Mouse (Mus musculus): ENCODE data around the gene Hapln2. TPM values are rescaled to one million over a fixed set of nuclear protein-coding genes. Genes with fewer than 3 reads are reported as not detected.

Hapln2 gene
- polyA plus RNA-seq (2012; rRNA removed): not detected in 2 replicates

GRCm38 (mm10) chr3:88027434-88028186, at the start of gene Hapln2:
Hapln2 (minus strand) TSS chr3:88027583.
- H3K36me3 ChIP-seq (ENCODE audit: control insufficient read depth, insufficient read depth, low read length): no peaks in the 10 kb centered on the region
- no peak for TF ChIP-seq CTCF (IDR thresholded peaks at IDR 0.05; ENCODE audit: extremely low read depth, insufficient read depth, insufficient read length, insufficient replicate concordance)
- TF ChIP-seq POLR2A (IDR thresholded peaks at IDR 0.05; ENCODE audit: low read depth, low read length): no peak
- H3K4me1 ChIP-seq (ENCODE audit: control insufficient read depth, insufficient read depth, insufficient read length): peaks cover 12% of the 10 kb centered on the region
- no peak for DNase-seq (ENCODE audit: low read depth in 1 of 2, low spot score in 2 of 2)
- H3K4me3 ChIP-seq (ENCODE audit: extremely low read depth, insufficient read depth, insufficient read length): no peak within 1 kb of the TSS
- peaks cover 24% of the 10 kb centered on the region for H3K27me3 ChIP-seq (ENCODE audit: control insufficient read depth, insufficient read depth, low read length)
- WGBS: 65% methylated on average over 5 of the region's 5 CpGs
- H3K27ac ChIP-seq (ENCODE audit: insufficient read depth, low read length): no peak within 1 kb of the TSS

GRCm38 (mm10) chr3:88074766-88075165, 47.4 kb upstream of the Hapln2 start:
- 80% methylated on average over 8 of the region's 8 CpGs for WGBS
- no peak for DNase-seq (ENCODE audit: low read depth in 1 of 2, low spot score in 2 of 2)

GRCm38 (mm10) chr3:88074351-88074750, 47.0 kb upstream of the Hapln2 start:
- no peak overlapping the region for H3K27ac ChIP-seq (ENCODE audit: insufficient read depth, low read length)
- H3K4me3 ChIP-seq (ENCODE audit: extremely low read depth, insufficient read depth, insufficient read length): no peak overlapping the region
- H3K4me1 ChIP-seq (ENCODE audit: control insufficient read depth, insufficient read depth, insufficient read length): no peaks in the 10 kb centered on the region
- DNase-seq (ENCODE audit: low read depth in 1 of 2, low spot score in 2 of 2): no peak
- TF ChIP-seq POLR2A (IDR thresholded peaks at IDR 0.05; ENCODE audit: low read depth, low read length): no peak
- no peaks in the 10 kb centered on the region for H3K36me3 ChIP-seq (ENCODE audit: control insufficient read depth, insufficient read depth, low read length)
- 83% methylated on average over 2 of the region's 2 CpGs for WGBS
- no peaks in the 10 kb centered on the region for H3K27me3 ChIP-seq (ENCODE audit: control insufficient read depth, insufficient read depth, low read length)

More at GRCm38 (mm10) chr3:88074766-88075165, 47.4 kb upstream of the Hapln2 start:
- TF ChIP-seq POLR2A (IDR thresholded peaks at IDR 0.05; ENCODE audit: low read depth, low read length) (no peak), CTCF (IDR thresholded peaks at IDR 0.05; ENCODE audit: extremely low read depth, insufficient read depth, insufficient read length, insufficient replicate concordance) (no peak)
- Histone ChIP-seq H3K27ac (ENCODE audit: insufficient read depth, low read length) (no peak overlapping the region), H3K27me3 (ENCODE audit: control insufficient read depth, insufficient read depth, low read length) (no peaks in the 10 kb centered on the region), H3K4me1 (ENCODE audit: control insufficient read depth, insufficient read depth, insufficient read length) (no peaks in the 10 kb centered on the region), H3K4me3 (ENCODE audit: extremely low read depth, insufficient read depth, insufficient read length) (no peak overlapping the region), H3K36me3 (ENCODE audit: control insufficient read depth, insufficient read depth, low read length) (no peaks in the 10 kb centered on the region)

DNA sequence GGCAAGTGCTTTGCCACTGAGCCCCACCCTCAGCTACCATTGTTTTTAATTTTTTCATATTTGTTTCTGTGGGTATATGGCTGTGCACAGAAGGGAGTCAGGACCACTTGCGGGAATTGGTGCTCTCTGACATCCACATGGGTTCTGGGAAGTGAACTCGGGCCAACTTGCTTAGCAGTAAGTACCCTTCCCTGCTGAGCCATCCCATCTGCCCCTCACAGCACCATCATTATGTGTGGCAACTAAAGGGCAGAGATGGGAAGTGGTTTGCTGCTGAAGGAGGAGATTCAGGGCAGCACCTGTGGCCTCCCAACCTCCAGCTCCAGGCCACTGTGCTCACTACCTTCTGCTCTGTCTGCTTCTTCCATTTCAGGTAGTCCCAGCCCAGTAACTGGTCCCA, 46.2 kb upstream of the Hapln2 start:
- no peak for DNase-seq (ENCODE audit: low read depth in 1 of 2, low spot score in 2 of 2)
- Histone ChIP-seq H3K27ac (ENCODE audit: insufficient read depth, low read length) (no peak overlapping the region), H3K4me3 (ENCODE audit: extremely low read depth, insufficient read depth, insufficient read length) (no peak overlapping the region), H3K36me3 (ENCODE audit: control insufficient read depth, insufficient read depth, low read length) (no peaks in the 10 kb centered on the region), H3K27me3 (ENCODE audit: control insufficient read depth, insufficient read depth, low read length) (no peaks in the 10 kb centered on the region), H3K4me1 (ENCODE audit: control insufficient read depth, insufficient read depth, insufficient read length) (no peaks in the 10 kb centered on the region)
- WGBS: 70% methylated on average over 2 of the region's 2 CpGs
- TF ChIP-seq POLR2A (IDR thresholded peaks at IDR 0.05; ENCODE audit: low read depth, low read length): no peak
- no peak for TF ChIP-seq CTCF (IDR thresholded peaks at IDR 0.05; ENCODE audit: extremely low read depth, insufficient read depth, insufficient read length, insufficient replicate concordance)

DNA sequence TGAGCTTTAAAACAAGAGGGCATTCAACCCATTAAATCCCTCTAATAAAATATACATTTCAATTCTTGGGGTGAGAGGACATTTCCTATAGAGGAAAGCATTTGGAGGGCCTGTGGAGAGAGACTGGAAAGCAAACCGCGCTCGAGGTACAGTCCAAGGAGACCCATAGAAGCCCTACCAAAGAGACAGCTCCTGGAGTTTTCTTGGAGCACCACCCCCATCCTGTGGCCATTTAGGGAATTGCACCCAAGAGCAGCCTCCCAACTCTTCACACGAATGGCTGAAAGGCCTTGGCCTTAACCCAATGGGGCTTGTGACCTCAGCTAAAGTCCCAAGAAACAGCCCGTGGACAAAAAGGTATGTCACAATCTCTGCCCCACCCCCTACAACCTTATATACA, 44.4 kb upstream of the Hapln2 start:
- H3K27me3 ChIP-seq (ENCODE audit: control insufficient read depth, insufficient read depth, low read length): no peaks in the 10 kb centered on the region; the same call in 1 of the 2 replicates
- DNase-seq (ENCODE audit: low read depth in 1 of 2, low spot score in 2 of 2): peak; percentile 51 to 80
- 2% methylated on average over 5 of the region's 5 CpGs for WGBS

GRCm38 (mm10) chr3:88068386-88068785, 41.0 kb upstream of the Hapln2 start:
- no peak overlapping the region for H3K4me3 ChIP-seq (ENCODE audit: extremely low read depth, insufficient read depth, insufficient read length)
- DNase-seq (ENCODE audit: low read depth in 1 of 2, low spot score in 2 of 2): no peak
- no peaks in the 10 kb centered on the region for H3K4me1 ChIP-seq (ENCODE audit: control insufficient read depth, insufficient read depth, insufficient read length)
- TF ChIP-seq POLR2A (IDR thresholded peaks at IDR 0.05; ENCODE audit: low read depth, low read length): no peak
- TF ChIP-seq CTCF (IDR thresholded peaks at IDR 0.05; ENCODE audit: extremely low read depth, insufficient read depth, insufficient read length, insufficient replicate concordance): no peak
- no peaks in the 10 kb centered on the region for H3K36me3 ChIP-seq (ENCODE audit: control insufficient read depth, insufficient read depth, low read length)
- WGBS: 59% methylated on average over 2 of the region's 2 CpGs
- H3K27me3 ChIP-seq (ENCODE audit: control insufficient read depth, insufficient read depth, low read length): no peaks in the 10 kb centered on the region; the same call in 1 of the 2 replicates
- no peak overlapping the region for H3K27ac ChIP-seq (ENCODE audit: insufficient read depth, low read length)

More for the DNA sequence above, 44.4 kb upstream of the Hapln2 start:
- no peaks in the 10 kb centered on the region for H3K36me3 ChIP-seq (ENCODE audit: control insufficient read depth, insufficient read depth, low read length)
- H3K27ac ChIP-seq (ENCODE audit: insufficient read depth, low read length): no peak overlapping the region
- no peaks in the 10 kb centered on the region for H3K4me1 ChIP-seq (ENCODE audit: control insufficient read depth, insufficient read depth, insufficient read length)
- TF ChIP-seq POLR2A (IDR thresholded peaks at IDR 0.05; ENCODE audit: low read depth, low read length): no peak
- TF ChIP-seq CTCF (IDR thresholded peaks at IDR 0.05; ENCODE audit: extremely low read depth, insufficient read depth, insufficient read length, insufficient replicate concordance): peak; percentile 90; the same call in 1 of the 2 replicates
- no peak overlapping the region for H3K4me3 ChIP-seq (ENCODE audit: extremely low read depth, insufficient read depth, insufficient read length)

Measured in spleen, adult 2 months (tissue).